Mouse (Mus musculus): ENCODE measurements around the gene Olfr1458.

Olfr1458 gene

GRCm38 (mm10) chr19:13106675-13107074 lies at the start of gene Olfr1458:
Olfr1458 (minus strand) TSS chr19:13106775.
- no peak for TF ChIP-seq GATA4 (IDR thresholded peaks at IDR 0.05; ENCODE audit: insufficient replicate concordance, low read length)

DNA sequence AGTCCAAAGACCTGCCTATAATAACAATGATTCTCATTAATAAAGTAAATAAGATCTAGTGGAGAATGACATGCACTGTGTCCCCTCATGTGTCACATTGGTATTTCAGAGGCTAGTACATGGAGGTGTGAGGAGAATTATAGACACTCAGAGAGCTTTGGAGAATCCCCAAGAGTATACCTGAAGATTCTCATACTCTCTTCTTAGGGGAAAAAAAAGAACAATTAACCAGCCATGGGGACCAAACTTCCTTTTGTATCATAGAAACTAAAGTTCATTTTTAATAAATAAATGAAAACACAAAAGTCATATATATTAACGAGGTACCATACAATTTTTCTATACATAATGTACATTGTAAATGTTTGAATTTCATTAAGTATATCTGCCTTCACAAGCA lies 42.9 kb upstream of the Olfr1458 start, which contains the start of gene Olfr1459:
TSS of gene Olfr1459 (minus strand) at position 101 of the 400 bp plus-strand sequence.
- TF ChIP-seq GATA4 (IDR thresholded peaks at IDR 0.05; ENCODE audit: insufficient replicate concordance, low read length): no peak

DNA sequence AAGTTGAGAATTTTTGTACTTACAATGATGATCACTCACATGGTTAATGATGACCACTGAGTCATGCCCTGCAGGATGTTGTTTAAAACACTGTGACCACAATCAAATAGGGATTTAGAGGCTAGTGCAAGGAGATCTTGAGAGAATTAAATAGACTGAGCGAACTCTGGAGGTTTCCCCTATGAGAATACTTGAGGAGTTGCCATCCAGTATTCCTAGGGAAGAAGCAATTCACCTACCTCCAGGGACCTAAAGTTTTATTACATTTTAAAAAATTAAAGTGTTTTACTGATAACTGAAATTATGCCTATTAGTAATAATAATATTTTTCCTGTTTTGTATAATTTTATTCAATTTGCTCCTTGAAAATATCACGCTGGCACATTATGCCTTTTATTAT lies 8.8 kb downstream of the Olfr1458 start, which contains the start of gene Olfr1457:
TSS of gene Olfr1457 (minus strand) at position 101 of the 400 bp plus-strand sequence.
- TF ChIP-seq GATA4 (IDR thresholded peaks at IDR 0.05; ENCODE audit: insufficient replicate concordance, low read length): no peak

DNA sequence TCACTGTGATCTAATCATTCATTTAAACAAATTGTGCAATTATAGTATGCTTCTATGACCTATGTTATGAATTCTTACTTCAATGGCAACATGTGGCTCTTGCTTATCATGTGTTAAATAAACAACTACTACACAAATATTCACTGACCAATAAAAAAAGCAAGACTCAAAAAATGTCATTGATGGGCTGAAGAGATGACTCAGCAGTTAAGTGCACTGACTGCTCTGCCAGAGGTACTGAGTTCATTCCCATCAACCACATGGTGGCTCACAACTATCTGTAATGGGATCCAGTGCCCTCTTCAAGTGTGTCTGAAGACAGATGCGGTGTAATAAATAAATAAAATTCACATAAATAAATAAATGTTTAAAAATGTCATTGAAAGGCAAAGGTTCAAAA lies 12.7 kb downstream of the Olfr1458 start:
- no peak for TF ChIP-seq GATA4 (IDR thresholded peaks at IDR 0.05; ENCODE audit: insufficient replicate concordance, low read length)

DNA sequence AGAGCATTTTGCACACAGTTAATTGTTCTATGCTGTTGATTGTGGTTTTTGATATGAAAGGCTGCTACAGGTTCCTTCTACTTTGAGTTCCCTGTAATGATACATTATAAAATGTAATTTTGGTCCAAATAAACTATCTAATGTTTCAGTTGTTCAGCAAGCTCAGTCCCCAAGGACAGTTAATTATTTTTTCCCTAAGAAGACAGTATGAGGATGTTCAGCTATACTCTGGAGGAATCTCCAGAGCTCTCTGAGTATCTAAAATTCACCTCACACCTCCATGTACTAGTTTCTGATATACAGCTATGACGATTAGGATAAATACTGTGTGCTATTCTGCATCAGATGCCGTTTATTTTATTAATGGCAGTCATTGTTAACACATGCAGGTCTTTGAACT lies 46.3 kb downstream of the Olfr1458 start, which contains the start of gene Olfr1454:
TSS of gene Olfr1454 (plus strand) at position 301 of the 400 bp plus-strand sequence.
- no peak for TF ChIP-seq GATA4 (IDR thresholded peaks at IDR 0.05; ENCODE audit: insufficient replicate concordance, low read length)

Data from liver, adult (tissue).